Mouse (Mus musculus) erythroblast, adult 5-6 weeks (primary cell): ENCODE results near the gene Gm11114. TPM values are rescaled to one million over a fixed set of nuclear protein-coding genes. Genes with fewer than 3 reads are reported as not detected.

Source experiments
- ATAC-seq: replicated peaks from 2 replicates; pipeline ENCODE4 v1.8.0; 2016; ENCODE audit warnings: moderate number of reproducible peaks, mild to moderate bottlenecking, moderate TSS enrichment, inconsistent platforms; ENCODE audit not compliant: poor library complexity, low FRiP score, severe bottlenecking
- total RNA-seq, 2 experiments: library from RNA; stranded (forward) in 1 of 2; stranded (reverse) in 1 of 2; fragments of 150-400 nt in 1 of 2; fragments of 200-764, 138-1000 nt in 1 of 2; gene quantifications; 2 replicates each; pipeline versions ENCODE4 v1.2.3 to v1.2.4; 2015 to 2017; ENCODE audit warnings: low replicate concordance in 2 of 2

The Gm11114 gene
- total RNA-seq, 2 experiments from 2014 or later: not detected

GRCm38 (mm10) chr9:85355559-85355958, 43.0 kb downstream of the Gm11114 start:
- no peak for ATAC-seq

- no peak for ATAC-seq
These were observed 44.7 kb downstream of the Gm11114 start for GRCm38 (mm10) chr9:85357154-85357860.

Other genes starting within 250 kb of the Gm11114 start
- gene Tent5a, start 14.6 kb downstream of the Gm11114 start, total RNA-seq (2015; ENCODE audit: low replicate concordance): 16.3 and 18.6 TPM in 2 replicates
- 11.0 and 12.2 TPM in 2 replicates for gene Tent5a, start 14.6 kb downstream of the Gm11114 start, total RNA-seq (2017; ENCODE audit: low replicate concordance)